Mouse (Mus musculus): Measurements from ENCODE around the gene Ddx23.

GRCm38 (mm10) chr15:98676471-98676870 lies 13.8 kb upstream of the Ddx23 start:
- TF ChIP-seq GATA1 (IDR thresholded peaks at IDR 0.05; ENCODE audit: borderline replicate concordance, low read length) = no peak
- TF ChIP-seq FLI1 (IDR thresholded peaks at IDR 0.05; ENCODE audit: low read length) = no peak

All from megakaryocyte, embryonic 14.5 days (primary cell).